9 mouse cellular contexts compared by ENCODE assay signal in the genomic region with DNA sequence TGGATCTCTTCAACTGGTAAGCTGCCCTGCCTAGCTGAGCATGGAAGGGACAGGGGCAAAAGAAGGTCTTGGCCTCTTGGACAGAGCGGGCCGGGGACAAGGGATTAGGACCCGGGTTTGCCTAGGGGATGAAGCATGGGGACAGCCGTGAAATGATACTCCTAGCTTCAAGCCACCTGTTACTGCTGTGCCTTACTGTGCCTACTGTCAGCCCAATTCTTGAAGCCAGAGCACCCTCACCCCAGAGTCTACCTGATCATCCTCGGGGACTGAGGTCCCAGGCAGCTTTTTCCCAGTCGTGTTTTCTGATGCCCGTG. TPM values are rescaled to one million over a fixed set of nuclear protein-coding genes. Genes with fewer than 3 reads are reported as not detected.
DNase-seq lines count a peak whose midpoint lies in the region; ATAC-seq and TF ChIP-seq lines count a peak whose summit lies in the region.
"Had no signal": no experiment of that assay in that cellular context is flagged by ENCODE, and none has a peak within 500 bp of the region (broad histone marks: within the 10 kb centered on the region; RNA-seq: fewer than 3 reads in every experiment).

No protein-coding gene starts in this region.

- peak overlapping the region; percentile 47 for H3K4me2 ChIP-seq in lung, postnatal 0 days (replicated peaks; ENCODE audit: low read depth, low read length)
- H3K4me2 ChIP-seq in forebrain, postnatal 0 days (ENCODE audit: low read depth), result peak overlapping the region; percentile 59
- H3K4me2 ChIP-seq in liver, embryonic 16.5 days (ENCODE audit: low read depth, low read length), result 0 out of 2 replicates have a peak overlapping the region, but pooled peaks have one; percentile 9

- no peak overlapping the region for H3K27ac ChIP-seq in lung, postnatal 0 days (ENCODE audit: low read length)
- no peak overlapping the region for H3K27ac ChIP-seq in forebrain, postnatal 0 days (ENCODE audit: low read depth, low read length)
- H3K27ac ChIP-seq in liver, embryonic 16.5 days (ENCODE audit: low read length), result no peak overlapping the region

- H3K4me3 ChIP-seq in lung, postnatal 0 days (ENCODE audit: low read depth, low read length), result no peak overlapping the region
- peak overlapping the region; percentile 36 for H3K4me3 ChIP-seq in forebrain, postnatal 0 days (ENCODE audit: low read depth, low read length)
- no peak overlapping the region for H3K4me3 ChIP-seq in liver, embryonic 16.5 days (ENCODE audit: low read depth, low read length)

- no peak for TF ChIP-seq EP300 in lung, postnatal 0 days (IDR thresholded peaks at IDR 0.05)

- no peaks in the 10 kb centered on the region for H3K4me1 ChIP-seq in lung, postnatal 0 days (ENCODE audit: insufficient read depth, low read depth, low read length)
- no peaks in the 10 kb centered on the region for H3K4me1 ChIP-seq in forebrain, postnatal 0 days (ENCODE audit: insufficient read depth)
- H3K4me1 ChIP-seq in liver, embryonic 16.5 days (ENCODE audit: control insufficient read depth, low read depth, low read length), result no peaks in the 10 kb centered on the region

- ATAC-seq in lung, postnatal 0 days, result no peak
- no peak; the same call in none of the 2 replicates for ATAC-seq in forebrain, postnatal 0 days
- ATAC-seq in liver, embryonic 16.5 days (ENCODE audit: low read depth), result no peak
- no peak for ATAC-seq in megakaryocyte, adult 5-6 weeks (ENCODE audit: poor library complexity, severe bottlenecking)

- no peaks in the 10 kb centered on the region for H3K9me3 ChIP-seq in lung, postnatal 0 days (ENCODE audit: low read length)
- no peaks in the 10 kb centered on the region for H3K9me3 ChIP-seq in forebrain, postnatal 0 days (ENCODE audit: low read length)
- no peaks in the 10 kb centered on the region for H3K9me3 ChIP-seq in liver, embryonic 16.5 days (replicated peaks; ENCODE audit: control insufficient read depth, low read length)

- no peaks in the 10 kb centered on the region for H3K36me3 ChIP-seq in lung, postnatal 0 days (ENCODE audit: insufficient read depth, low read length)
- no peaks in the 10 kb centered on the region for H3K36me3 ChIP-seq in forebrain, postnatal 0 days (ENCODE audit: insufficient read depth)
- H3K36me3 ChIP-seq in liver, embryonic 16.5 days (ENCODE audit: control insufficient read depth, insufficient read depth), result no peaks in the 10 kb centered on the region

- DNase-seq in lung, postnatal 0 days (ENCODE audit: low spot score), result no peak
- DNase-seq in lung, postnatal 25 days (ENCODE audit: low spot score), result no peak
- DNase-seq in forebrain, postnatal 0 days, result no peak
- DNase-seq in adrenal gland, postnatal 14 days, result no peak
- DNase-seq in left cerebral cortex, adult 18-20 months (ENCODE audit: low spot score in 2 of 2), result no peak

- no peak overlapping the region for H3K9ac ChIP-seq in lung, postnatal 0 days (replicated peaks; ENCODE audit: low read depth)
- peak overlapping the region; percentile 28; the same call in 1 of the 2 replicates for H3K9ac ChIP-seq in forebrain, postnatal 0 days
- no peak overlapping the region for H3K9ac ChIP-seq in liver, embryonic 16.5 days (ENCODE audit: low read depth, low read length)

- no peaks in the 10 kb centered on the region for H3K27me3 ChIP-seq in lung, postnatal 0 days (replicated peaks; ENCODE audit: insufficient read depth, low read length)
- no peaks in the 10 kb centered on the region for H3K27me3 ChIP-seq in forebrain, postnatal 0 days (ENCODE audit: insufficient read depth, low read length)
- H3K27me3 ChIP-seq in liver, embryonic 16.5 days (ENCODE audit: control insufficient read depth, insufficient read depth, low read depth, low read length), result peaks cover 9% of the 10 kb centered on the region; the same call in 1 of the 2 replicates

- no peak for TF ChIP-seq CTCF in lung, postnatal 0 days (IDR thresholded peaks at IDR 0.05)
- no peak for TF ChIP-seq CTCF in forebrain, postnatal 0 days (IDR thresholded peaks at IDR 0.05; ENCODE audit: low read depth)

- WGBS in lung, postnatal 0 days, result 38% methylated on average over 5 of the region's 7 CpGs
- WGBS in forebrain, postnatal 0 days, result 48% methylated on average over 7 of the region's 7 CpGs
- 59% methylated on average over 7 of the region's 7 CpGs for WGBS in liver, embryonic 16.5 days (ENCODE audit: insufficient replicate concordance)

RNA-seq across cellular contexts. Expression of gene Gabrq, which starts 0.6 kb away (rescaled TPM):
- polyA plus RNA-seq in lung, postnatal 0 days (2015; fragmentation: Nextera tagmentation; extraction: Ambion mirVana), result 0.11 and 0.16 TPM in 2 replicates
- 3.8 and 5.8 TPM in 2 replicates for total RNA-seq in forebrain, postnatal 0 days (2014; rRNA removed)
- 0.99 and 1.8 TPM in 2 replicates for polyA plus RNA-seq in forebrain, postnatal 0 days (2015; fragmentation: Nextera tagmentation; extraction: Ambion mirVana)
- 0.02 and 0.05 TPM in 2 replicates for polyA plus RNA-seq in liver, embryonic 16.5 days (2015; fragmentation: Nextera tagmentation; extraction: Ambion mirVana)
- total RNA-seq in megakaryocyte, adult 5-6 weeks (2015), result not detected in 2 replicates
- total RNA-seq in megakaryocyte, adult 5-6 weeks (2017), result not detected in 2 replicates
- total RNA-seq in adrenal gland, postnatal 14 days (2021), result 0.11 TPM in 1 of 2 replicates, not detected in the other
- total RNA-seq in left cerebral cortex, adult 18-20 months (2021), result 1 to 10 TPM; 1.3 to 2.0 TPM
- total RNA-seq: gastrocnemius, adult 8-10 months; neutrophil, adult 5-6 weeks had no signal

Comparison
In these comparisons a context has a peak if more than half of its experiments do, and no peak if none do; other contexts are left out.
1. H3K4me2 ChIP-seq: peak in every context shown above with its lines; median percentile 59 in forebrain, postnatal 0 days; 47 in lung, postnatal 0 days; 9 in liver, embryonic 16.5 days.